Mouse (Mus musculus): ENCODE measurements at regions not wholly inside any gene's neighbourhood (a gene's known extent, or its start where the extent isn't known, plus 50 kb on each side); places are given as distances from the start of the nearest gene placed in this dataset.

DNA sequence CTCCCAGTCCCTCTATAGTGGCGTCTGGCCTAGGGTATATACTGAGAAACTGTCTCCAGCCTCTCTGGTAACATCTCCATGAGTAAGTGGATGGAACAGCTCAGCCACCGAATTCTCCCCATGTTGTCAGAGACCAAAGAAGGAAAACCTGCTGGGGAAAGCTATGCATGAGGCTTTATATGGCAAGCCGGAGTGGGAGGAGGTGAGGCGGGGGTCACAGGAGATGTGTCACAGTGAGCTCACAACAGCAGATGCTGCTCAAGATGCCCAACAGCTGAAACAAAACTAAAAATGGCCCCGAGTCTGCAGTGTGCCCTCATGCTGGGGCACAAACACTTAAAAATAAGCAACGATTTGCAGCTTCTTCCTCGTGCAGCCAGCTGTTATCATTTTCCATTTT lies 162.5 kb upstream of the Sfswap start:
- no peak overlapping the region for H3ac ChIP-seq (ENCODE audit: control insufficient read depth, insufficient read length)
- peaks cover 6% of the 10 kb centered on the region for H3K27me3 ChIP-seq (ENCODE audit: control insufficient read depth, insufficient read depth, insufficient read length)
- TF ChIP-seq TCF3 (IDR thresholded peaks at IDR 0.05; ENCODE audit: insufficient read length, low read depth) (no peak), SRF (IDR thresholded peaks at IDR 0.05; ENCODE audit: control insufficient read depth, insufficient read length, low read depth) (no peak), POLR2A (IDR thresholded peaks at IDR 0.05; ENCODE audit: insufficient read length, low read depth) (no peak), REST (IDR thresholded peaks at IDR 0.05; ENCODE audit: insufficient read depth, insufficient read length) (no peak), MAX (IDR thresholded peaks at IDR 0.05; ENCODE audit: low read depth) (no peak)

GRCm38 (mm10) chr5:129344038-129344437 lies 157.0 kb upstream of the Sfswap start:
- TF ChIP-seq E2F4 (IDR thresholded peaks at IDR 0.05; ENCODE audit: insufficient read depth) (no peak), POLR2A (IDR thresholded peaks at IDR 0.05; ENCODE audit: insufficient read length, low read depth) (no peak), MAX (IDR thresholded peaks at IDR 0.05; ENCODE audit: low read depth) (no peak), POLR2AphosphoS2 (IDR thresholded peaks at IDR 0.05; ENCODE audit: insufficient read length, low read depth) (no peak), MYOD1 (IDR thresholded peaks at IDR 0.05; ENCODE audit: control insufficient read depth in 1 of 3, insufficient read length in 2 of 3, low read depth in 2 of 3) (no peak), TCF3 (IDR thresholded peaks at IDR 0.05; ENCODE audit: insufficient read length, low read depth) (no peak), USF1 (IDR thresholded peaks at IDR 0.05; ENCODE audit: low read depth) (no peak), MYOG (IDR thresholded peaks at IDR 0.05; ENCODE audit: control insufficient read depth in 1 of 3, insufficient read depth in 1 of 3, insufficient read length in 2 of 3, low read depth in 2 of 3) (no peak)
- no peak overlapping the region for H3K4me2 ChIP-seq (ENCODE audit: low read depth)
- H3K4me3 ChIP-seq, result no peak overlapping the region
- no peaks in the 10 kb centered on the region for H3K79me2 ChIP-seq (ENCODE audit: control insufficient read depth, insufficient read depth)
- peaks cover 20% of the 10 kb centered on the region for H3K27me3 ChIP-seq (ENCODE audit: control insufficient read depth, insufficient read depth, insufficient read length)
- H3K36me3 ChIP-seq (ENCODE audit: control insufficient read depth, insufficient read depth), result no peaks in the 10 kb centered on the region
- H3ac ChIP-seq (ENCODE audit: control insufficient read depth, insufficient read length), result no peak overlapping the region

More for the DNA sequence above, 162.5 kb upstream of the Sfswap start:
- Histone ChIP-seq H3K79me2 (ENCODE audit: control insufficient read depth, insufficient read depth) (no peaks in the 10 kb centered on the region), H3K4me2 (ENCODE audit: low read depth) (no peak overlapping the region), H3K36me3 (ENCODE audit: control insufficient read depth, insufficient read depth) (no peaks in the 10 kb centered on the region), H3K4me3 (no peak overlapping the region)

- TF ChIP-seq TCF12 (IDR thresholded peaks at IDR 0.05; ENCODE audit: insufficient read depth, poor library complexity, severe bottlenecking), result no peak
- TF ChIP-seq POLR2AphosphoS2 (IDR thresholded peaks at IDR 0.05; ENCODE audit: insufficient read length, low read depth), result no peak
- no peak for TF ChIP-seq POLR2A (IDR thresholded peaks at IDR 0.05; ENCODE audit: insufficient read length, low read depth)
- no peak for TF ChIP-seq MAX (IDR thresholded peaks at IDR 0.05; ENCODE audit: low read depth)
- no peak for TF ChIP-seq TCF3 (IDR thresholded peaks at IDR 0.05; ENCODE audit: insufficient read length, low read depth)
- TF ChIP-seq CEBPB (IDR thresholded peaks at IDR 0.05; ENCODE audit: insufficient read depth, poor library complexity, severe bottlenecking), result no peak
- TF ChIP-seq USF1 (IDR thresholded peaks at IDR 0.05; ENCODE audit: low read depth), result no peak
- no peak for TF ChIP-seq REST (IDR thresholded peaks at IDR 0.05; ENCODE audit: insufficient read depth, insufficient read length)
- no peak for TF ChIP-seq MYOG (IDR thresholded peaks at IDR 0.05; ENCODE audit: control insufficient read depth in 1 of 3, insufficient read depth in 1 of 3, insufficient read length in 2 of 3, low read depth in 2 of 3)
- no peak for TF ChIP-seq E2F4 (IDR thresholded peaks at IDR 0.05; ENCODE audit: insufficient read depth)
- no peak for TF ChIP-seq SRF (IDR thresholded peaks at IDR 0.05; ENCODE audit: control insufficient read depth, insufficient read length, low read depth)
- TF ChIP-seq MYOD1 (IDR thresholded peaks at IDR 0.05; ENCODE audit: control insufficient read depth in 1 of 3, insufficient read length in 2 of 3, low read depth in 2 of 3), result no peak
- no peak overlapping the region for H3ac ChIP-seq (ENCODE audit: control insufficient read depth, insufficient read length)
These were observed 151.0 kb upstream of the Sfswap start for GRCm38 (mm10) chr5:129350024-129350423.

GRCm38 (mm10) chr5:129353549-129353948 lies 147.5 kb upstream of the Sfswap start:
- no peaks in the 10 kb centered on the region for H3K36me3 ChIP-seq (ENCODE audit: control insufficient read depth, insufficient read depth)
- peaks cover 20% of the 10 kb centered on the region for H3K27me3 ChIP-seq (ENCODE audit: control insufficient read depth, insufficient read depth, insufficient read length)
- H3K4me2 ChIP-seq (ENCODE audit: low read depth), result no peak overlapping the region
- H3K79me2 ChIP-seq (ENCODE audit: control insufficient read depth, insufficient read depth), result no peaks in the 10 kb centered on the region
- H3K4me3 ChIP-seq, result no peak overlapping the region
- no peak overlapping the region for H3ac ChIP-seq (ENCODE audit: control insufficient read depth, insufficient read length)
- no peak for TF ChIP-seq USF1 (IDR thresholded peaks at IDR 0.05; ENCODE audit: low read depth)
- TF ChIP-seq MYOD1 (IDR thresholded peaks at IDR 0.05; ENCODE audit: control insufficient read depth in 1 of 3, insufficient read length in 2 of 3, low read depth in 2 of 3), result no peak
- TF ChIP-seq MAX (IDR thresholded peaks at IDR 0.05; ENCODE audit: low read depth), result no peak
- TF ChIP-seq POLR2AphosphoS2 (IDR thresholded peaks at IDR 0.05; ENCODE audit: insufficient read length, low read depth), result no peak
- TF ChIP-seq POLR2A (IDR thresholded peaks at IDR 0.05; ENCODE audit: insufficient read length, low read depth), result no peak
- no peak for TF ChIP-seq SRF (IDR thresholded peaks at IDR 0.05; ENCODE audit: control insufficient read depth, insufficient read length, low read depth)
- TF ChIP-seq TCF3 (IDR thresholded peaks at IDR 0.05; ENCODE audit: insufficient read length, low read depth), result no peak
- TF ChIP-seq MYOG (IDR thresholded peaks at IDR 0.05; ENCODE audit: control insufficient read depth in 1 of 3, insufficient read depth in 1 of 3, insufficient read length in 2 of 3, low read depth in 2 of 3), result no peak
- no peak for TF ChIP-seq REST (IDR thresholded peaks at IDR 0.05; ENCODE audit: insufficient read depth, insufficient read length)
- TF ChIP-seq TCF12 (IDR thresholded peaks at IDR 0.05; ENCODE audit: insufficient read depth, poor library complexity, severe bottlenecking), result no peak
- no peak for TF ChIP-seq CEBPB (IDR thresholded peaks at IDR 0.05; ENCODE audit: insufficient read depth, poor library complexity, severe bottlenecking)
- no peak for TF ChIP-seq E2F4 (IDR thresholded peaks at IDR 0.05; ENCODE audit: insufficient read depth)

More at GRCm38 (mm10) chr5:129350024-129350423, 151.0 kb upstream of the Sfswap start:
- Histone ChIP-seq H3K79me2 (ENCODE audit: control insufficient read depth, insufficient read depth) (no peaks in the 10 kb centered on the region), H3K27me3 (ENCODE audit: control insufficient read depth, insufficient read depth, insufficient read length) (peaks cover 12% of the 10 kb centered on the region), H3K4me3 (no peak overlapping the region), H3K4me2 (ENCODE audit: low read depth) (no peak overlapping the region), H3K36me3 (ENCODE audit: control insufficient read depth, insufficient read depth) (no peaks in the 10 kb centered on the region)

GRCm38 (mm10) chr5:129354877-129355276 lies 146.1 kb upstream of the Sfswap start:
- H3ac ChIP-seq (ENCODE audit: control insufficient read depth, insufficient read length), result no peak overlapping the region
- TF ChIP-seq MAX (IDR thresholded peaks at IDR 0.05; ENCODE audit: low read depth), result no peak
- no peak for TF ChIP-seq TCF12 (IDR thresholded peaks at IDR 0.05; ENCODE audit: insufficient read depth, poor library complexity, severe bottlenecking)
- no peak for TF ChIP-seq E2F4 (IDR thresholded peaks at IDR 0.05; ENCODE audit: insufficient read depth)
- TF ChIP-seq POLR2A (IDR thresholded peaks at IDR 0.05; ENCODE audit: insufficient read length, low read depth), result no peak
- no peak for TF ChIP-seq MYOD1 (IDR thresholded peaks at IDR 0.05; ENCODE audit: control insufficient read depth in 1 of 3, insufficient read length in 2 of 3, low read depth in 2 of 3)
- no peak for TF ChIP-seq POLR2AphosphoS2 (IDR thresholded peaks at IDR 0.05; ENCODE audit: insufficient read length, low read depth)
- TF ChIP-seq CEBPB (IDR thresholded peaks at IDR 0.05; ENCODE audit: insufficient read depth, poor library complexity, severe bottlenecking), result no peak
- TF ChIP-seq USF1 (IDR thresholded peaks at IDR 0.05; ENCODE audit: low read depth), result no peak
- no peak for TF ChIP-seq REST (IDR thresholded peaks at IDR 0.05; ENCODE audit: insufficient read depth, insufficient read length)
- no peak for TF ChIP-seq SRF (IDR thresholded peaks at IDR 0.05; ENCODE audit: control insufficient read depth, insufficient read length, low read depth)
- TF ChIP-seq TCF3 (IDR thresholded peaks at IDR 0.05; ENCODE audit: insufficient read length, low read depth), result no peak
- TF ChIP-seq MYOG (IDR thresholded peaks at IDR 0.05; ENCODE audit: control insufficient read depth in 1 of 3, insufficient read depth in 1 of 3, insufficient read length in 2 of 3, low read depth in 2 of 3), result no peak
- H3K27me3 ChIP-seq (ENCODE audit: control insufficient read depth, insufficient read depth, insufficient read length), result peaks cover 18% of the 10 kb centered on the region
- H3K36me3 ChIP-seq (ENCODE audit: control insufficient read depth, insufficient read depth), result no peaks in the 10 kb centered on the region
- no peak overlapping the region for H3K4me2 ChIP-seq (ENCODE audit: low read depth)
- no peak overlapping the region for H3K4me3 ChIP-seq
- no peaks in the 10 kb centered on the region for H3K79me2 ChIP-seq (ENCODE audit: control insufficient read depth, insufficient read depth)
